Mouse (Mus musculus): Measurements from ENCODE around the gene Smg7.

DNA sequence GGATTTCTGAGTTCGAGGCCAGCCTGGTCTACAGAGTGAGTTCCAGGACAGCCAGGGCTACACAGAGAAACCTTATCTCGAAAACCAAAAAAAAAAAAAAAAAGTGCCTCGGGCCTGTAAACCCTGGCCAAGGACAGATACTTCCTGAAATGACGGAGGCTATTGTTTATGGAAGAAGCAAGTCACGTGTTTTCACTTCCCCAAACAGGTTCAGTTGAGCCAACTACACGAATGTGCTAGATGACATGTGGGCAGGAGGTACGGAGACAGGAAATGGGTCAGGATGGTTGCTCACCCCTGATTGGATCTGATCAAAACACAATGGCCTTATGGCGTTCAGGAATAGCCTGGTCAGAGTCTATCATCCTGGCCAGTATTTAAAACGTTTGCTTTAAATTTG is 104.3 kb downstream of the Smg7 start:
- TF ChIP-seq GATA1 (IDR thresholded peaks at IDR 0.05; ENCODE audit: borderline replicate concordance, low read length) (no peak), FLI1 (IDR thresholded peaks at IDR 0.05; ENCODE audit: low read length) (no peak)

Measured in megakaryocyte, embryonic 14.5 days (primary cell).